Mouse (Mus musculus) 3T3-L1 (cell line): Measurements from ENCODE around the gene Acer3.

Source experiments
- DNase-seq: peaks from one replicate; pipeline ENCODE4 v3.0.0-alpha.2; 2015; ENCODE audit warnings: low read depth, low spot score

Acer3 gene

GRCm38 (mm10) chr7:98178560-98179231, 142.3 kb downstream of the Acer3 start:
- DNase-seq, result peak; percentile 43

DNA sequence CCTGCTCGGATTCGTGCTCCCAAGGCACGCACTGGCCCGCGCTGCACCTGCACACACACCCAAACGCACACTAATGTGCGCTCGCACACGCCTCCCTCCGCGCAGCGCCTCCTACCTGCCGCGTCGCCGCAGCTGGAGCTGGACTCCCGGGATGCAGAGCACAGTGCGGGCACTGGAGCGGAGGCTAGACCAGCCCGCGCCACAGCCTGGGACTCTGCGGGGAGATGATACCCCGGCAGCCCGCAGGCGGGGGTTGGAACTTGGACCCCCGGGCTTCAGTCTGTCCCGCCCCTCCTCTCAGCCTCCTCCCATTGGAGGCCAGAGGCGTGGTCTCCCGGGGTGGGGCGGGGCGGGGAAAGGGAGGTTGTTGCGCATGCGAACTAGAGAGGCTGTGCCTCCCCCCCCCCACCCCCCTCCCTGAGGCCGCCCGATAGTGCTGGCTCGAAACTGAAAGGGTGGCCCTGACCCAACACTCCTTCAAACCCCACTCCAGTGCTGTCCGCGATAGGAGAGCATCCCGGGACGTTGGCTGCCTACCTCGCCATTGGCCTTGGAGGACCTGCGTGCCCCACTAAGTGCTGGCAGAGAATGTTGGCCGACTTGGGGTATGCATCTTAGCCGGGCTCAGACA, 143.0 kb downstream of the Acer3 start, which contains the start of gene Capn5:
Gene Capn5 (minus strand): TSS at position 346 of the 631 bp plus-strand sequence.
- peak; percentile 74 for DNase-seq

DNA sequence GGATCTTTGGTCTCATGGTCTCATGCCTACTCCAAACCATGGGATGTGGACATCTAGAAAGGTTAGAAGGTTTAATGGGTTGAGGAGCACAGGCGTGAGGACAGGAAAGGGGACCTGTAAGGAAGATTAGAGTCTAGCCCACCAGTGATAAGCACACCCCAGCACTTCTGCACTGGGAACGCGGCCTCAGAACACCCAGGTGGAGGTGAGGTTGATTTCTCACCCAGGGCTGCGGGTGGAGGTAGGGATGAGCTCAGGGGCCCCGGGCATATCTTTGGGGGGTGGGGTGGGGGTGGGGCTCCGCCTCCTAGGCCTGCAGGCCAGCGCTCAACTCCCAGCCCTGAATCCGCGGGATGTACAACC, 143.5 kb downstream of the Acer3 start:
- DNase-seq, result no peak

DNA sequence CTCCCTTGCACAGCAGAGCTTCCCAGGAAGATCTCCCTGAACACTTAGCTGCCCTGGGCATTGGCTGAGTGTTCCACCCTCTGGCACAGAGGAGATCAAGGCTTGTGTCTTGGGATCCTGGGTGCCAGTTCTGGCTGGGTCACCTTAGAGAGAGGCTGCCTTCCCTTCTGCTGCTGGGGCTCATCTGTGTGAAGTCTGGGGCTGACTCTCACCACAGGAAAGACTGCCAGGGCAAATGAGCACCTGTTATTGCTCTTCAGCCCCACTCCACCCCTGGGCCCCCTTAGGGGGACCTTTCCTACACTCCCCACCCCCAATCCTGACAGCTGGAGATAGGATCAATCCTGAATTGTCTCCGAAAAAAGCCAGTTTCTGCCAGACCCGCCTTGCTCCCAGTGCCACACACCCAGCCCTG, 143.9 kb downstream of the Acer3 start:
- no peak for DNase-seq

DNA sequence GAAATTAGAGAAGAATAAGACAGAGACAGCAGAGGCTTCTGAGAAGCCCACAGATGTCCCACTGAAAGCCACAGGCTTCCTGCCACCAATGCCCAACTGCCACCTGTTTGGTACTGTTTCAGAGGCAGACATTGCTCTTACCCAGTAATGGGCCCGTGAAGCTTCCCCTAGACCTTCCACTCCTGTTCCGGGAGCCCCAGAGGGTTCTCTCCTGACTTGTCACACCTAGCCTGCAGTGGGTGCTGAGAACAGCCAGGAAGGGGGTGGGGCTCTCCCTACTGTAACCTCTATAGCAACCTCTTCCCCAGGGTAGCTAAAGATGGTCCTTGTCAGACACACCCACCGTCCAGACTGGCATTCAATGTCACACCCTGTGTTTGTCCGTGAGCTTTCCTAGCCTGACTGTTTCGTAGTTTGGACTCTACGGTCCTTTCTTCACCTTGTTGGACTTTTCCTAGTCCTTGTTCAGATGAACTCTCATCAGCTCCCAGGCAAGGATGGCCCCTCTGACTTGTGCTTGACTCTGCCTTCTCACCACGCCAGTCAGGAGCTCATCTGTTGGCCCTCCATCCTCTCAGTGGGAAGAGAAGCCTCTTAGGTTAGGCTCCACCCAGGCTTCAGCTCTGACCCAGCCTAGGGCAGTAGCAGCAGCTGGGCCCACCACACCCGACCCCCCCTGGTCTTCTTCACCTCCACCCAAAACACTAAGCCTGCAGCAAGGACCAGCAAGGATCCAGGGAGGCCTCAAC, 144.5 kb downstream of the Acer3 start:
- DNase-seq, result no peak

GRCm38 (mm10) chr7:98174883-98175755, 145.9 kb downstream of the Acer3 start:
- no peak for DNase-seq

- no peak for DNase-seq
These were observed 147.6 kb downstream of the Acer3 start for GRCm38 (mm10) chr7:98173408-98173807.

GRCm38 (mm10) chr7:98172661-98173060, 148.3 kb downstream of the Acer3 start:
- no peak for DNase-seq

- DNase-seq, result peak; percentile 95
These were observed 149.6 kb downstream of the Acer3 start for GRCm38 (mm10) chr7:98171141-98172073.

DNA sequence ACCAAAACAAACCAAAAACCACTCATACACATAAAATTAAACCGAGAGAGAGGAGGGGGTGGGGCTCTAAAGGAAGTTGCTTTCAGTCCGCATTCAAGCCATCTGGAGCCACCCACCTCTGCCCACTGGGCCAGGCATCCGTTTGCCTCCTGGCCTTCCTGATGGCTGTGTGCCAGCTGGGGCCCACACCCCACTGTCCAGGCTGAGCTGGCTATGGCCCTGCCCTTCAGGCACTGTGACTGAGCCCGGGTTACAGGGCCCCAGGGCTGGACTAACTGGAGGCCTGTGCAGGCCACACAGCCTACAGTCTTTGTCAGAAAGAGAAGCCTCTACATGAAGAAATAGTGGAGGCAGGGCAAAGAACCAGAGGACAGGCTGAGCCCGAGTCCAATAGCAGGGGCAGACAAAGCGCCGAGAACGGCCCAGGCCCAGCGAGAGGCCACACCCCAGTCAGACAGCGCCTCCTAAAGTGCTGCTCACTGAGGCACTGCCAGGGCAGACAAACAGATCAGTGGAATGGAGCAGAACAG, 155.9 kb downstream of the Acer3 start:
- DNase-seq, result peak; percentile 64

- no peak for DNase-seq
These were observed 156.5 kb downstream of the Acer3 start for GRCm38 (mm10) chr7:98164382-98164998.

DNA sequence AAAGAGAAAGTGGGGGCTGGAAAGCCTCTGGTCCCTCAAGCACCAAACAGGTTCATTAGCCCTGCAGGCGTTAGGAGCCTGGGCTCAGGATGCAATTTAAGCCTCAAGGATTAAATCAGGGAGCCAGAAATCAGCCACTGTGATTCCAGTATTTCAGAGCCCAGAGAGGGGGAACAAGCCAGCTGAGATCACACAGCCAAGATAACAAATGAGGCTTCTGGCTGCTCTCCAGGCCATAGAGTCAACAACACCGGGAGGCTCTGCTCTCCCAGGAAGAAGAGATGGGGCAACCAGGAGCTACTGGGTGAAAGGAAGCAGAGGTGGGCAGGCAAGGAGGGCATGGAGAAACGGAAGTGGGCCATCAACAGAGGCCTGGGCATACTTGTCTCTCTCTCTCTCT, 157.3 kb downstream of the Acer3 start:
- peak; percentile 65 for DNase-seq

- DNase-seq, result no peak
These were observed 158.8 kb downstream of the Acer3 start for GRCm38 (mm10) chr7:98162239-98162638.

DNA sequence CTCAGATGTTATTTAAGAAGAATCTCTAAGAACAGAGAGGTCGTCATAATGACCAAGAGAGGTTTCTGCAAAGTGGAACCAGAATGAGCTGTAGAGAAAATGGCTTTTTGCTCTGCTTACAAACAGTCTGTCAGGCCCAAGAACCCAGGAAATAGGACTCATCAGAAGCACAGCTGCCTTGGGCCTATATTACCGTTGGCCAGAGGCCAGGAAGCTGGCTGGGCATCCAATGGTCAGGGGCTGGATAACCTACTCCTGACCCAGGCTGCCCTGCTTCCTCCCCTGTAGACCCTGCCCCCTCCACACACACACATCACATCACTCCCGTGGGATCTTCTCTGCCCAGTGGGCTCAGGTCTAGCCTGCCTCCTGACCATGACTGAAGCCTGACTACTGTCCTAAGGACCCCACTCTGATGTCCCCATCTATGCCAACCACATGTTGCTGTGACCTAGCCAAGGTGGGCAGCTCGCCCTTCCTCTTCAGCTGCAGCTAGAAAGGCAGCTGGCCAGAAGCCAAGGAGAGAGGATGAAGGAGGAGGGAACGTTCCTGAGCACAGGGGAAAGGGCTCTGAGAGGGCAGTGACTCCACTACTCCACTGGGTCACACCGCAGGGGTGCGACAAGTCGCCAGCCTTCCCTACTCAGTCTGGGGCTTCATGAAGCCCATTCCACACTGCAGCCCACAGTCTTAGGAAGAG, 160.8 kb downstream of the Acer3 start:
- DNase-seq, result peak; percentile 37

DNA sequence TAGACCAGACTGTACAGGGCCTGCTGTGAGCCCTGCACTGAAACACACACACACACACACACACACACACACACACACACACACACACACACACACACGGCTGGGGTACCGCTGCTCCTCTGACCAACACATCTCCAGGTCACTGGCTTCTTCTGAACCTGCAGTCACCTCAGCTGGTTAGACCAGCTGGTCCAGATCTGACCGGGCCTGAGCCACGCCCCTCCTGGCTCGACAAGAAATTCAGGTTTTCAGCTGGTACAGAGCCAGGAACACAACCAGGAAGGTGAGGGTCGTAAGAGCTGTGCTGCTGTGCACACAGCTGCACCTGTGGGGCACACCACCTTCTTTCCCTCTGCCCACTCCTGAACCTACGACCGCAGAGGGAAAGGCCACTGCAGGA, 162.5 kb downstream of the Acer3 start:
- no peak for DNase-seq

DNA sequence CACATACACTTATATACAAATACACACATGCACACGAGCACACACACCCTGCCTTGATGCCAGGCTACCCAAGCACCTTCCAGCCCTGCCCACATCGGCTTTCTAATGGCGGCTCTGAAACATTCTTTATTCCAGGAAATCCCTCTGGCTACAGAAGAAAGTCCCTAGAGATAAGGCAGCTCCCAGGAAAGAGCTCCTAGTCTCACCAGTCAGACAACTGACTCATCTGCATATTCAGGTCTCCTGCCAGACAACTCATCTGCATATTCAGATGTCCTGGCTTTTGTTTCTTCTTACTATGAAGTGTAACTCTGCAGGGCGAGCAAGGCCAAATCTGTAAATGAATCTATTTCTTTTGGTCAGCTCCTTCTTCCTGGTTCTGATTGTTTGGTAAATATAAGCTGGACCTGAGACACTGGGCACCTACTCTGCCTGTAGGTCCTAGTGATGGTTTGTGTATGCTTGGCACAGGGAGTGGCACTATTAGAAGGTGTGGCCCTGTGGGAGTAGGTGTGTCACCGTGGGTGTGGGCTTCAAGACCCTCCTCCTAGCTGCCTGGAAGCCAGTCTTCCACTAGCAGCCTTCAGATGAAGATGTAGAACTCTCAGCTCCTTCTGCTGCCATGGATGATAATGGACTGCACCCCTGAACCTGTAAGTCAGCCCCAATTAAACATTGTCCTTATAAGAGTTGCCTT, 163.2 kb downstream of the Acer3 start:
- DNase-seq, result peak; percentile 73
